Mouse (Mus musculus) CH12.LX (cell line): ENCODE results near the gene Thumpd2.

Experiments
- BHLHE40 ChIP-seq: IDR thresholded peaks from 2 replicates; pipeline ENCODE4 v1.6.1; 2011; ENCODE audit warnings: mild to moderate bottlenecking, low read depth, low read length, improper control_type of control experiment
- CHD2 ChIP-seq: IDR thresholded peaks from 2 replicates; pipeline ENCODE4 v1.6.1; 2011; ENCODE audit warnings: low read length, improper control_type of control experiment
- CTCF ChIP-seq, 2 experiments: IDR thresholded peaks in 1 of 2; conservative IDR thresholded peaks in 1 of 2; 2 replicates each; pipeline ENCODE4 v1.5.1; 2011 to 2012; ENCODE audit warnings: low read depth in 2 of 2, low read length in 2 of 2, improper control_type of control experiment in 1 of 2, inconsistent platforms in 1 of 2, mild to moderate bottlenecking in 1 of 2, moderate library complexity in 1 of 2
- E2F4 ChIP-seq: IDR thresholded peaks from 2 replicates; pipeline ENCODE4 v1.6.1; 2011; ENCODE audit warnings: low read depth, low read length, improper control_type of control experiment; ENCODE audit not compliant: insufficient replicate concordance
- EP300 ChIP-seq: IDR thresholded peaks from 2 replicates; pipeline ENCODE4 v1.6.1; 2011; ENCODE audit warnings: low read length, improper control_type of control experiment
- MAFK ChIP-seq: IDR thresholded peaks from 2 replicates; pipeline ENCODE4 v1.6.1; 2011; ENCODE audit warnings: low read length, improper control_type of control experiment; ENCODE audit not compliant: insufficient replicate concordance
- MAX ChIP-seq: IDR thresholded peaks from 2 replicates; pipeline ENCODE4 v1.6.1; 2011; ENCODE audit warnings: low read length, improper control_type of control experiment
- MAZ ChIP-seq: IDR thresholded peaks from 2 replicates; pipeline ENCODE4 v1.6.1; 2012; ENCODE audit warnings: low read depth, mild to moderate bottlenecking, inconsistent platforms, low read length, improper control_type of control experiment, moderate library complexity
- NRF1 ChIP-seq: IDR thresholded peaks from 2 replicates; pipeline ENCODE4 v1.6.1; 2014; ENCODE audit warnings: low read depth, mild to moderate bottlenecking, inconsistent platforms, low read length, improper control_type of control experiment, moderate library complexity
- PAX5 ChIP-seq: IDR thresholded peaks from 2 replicates; pipeline ENCODE4 v1.6.1; 2012; ENCODE audit warnings: low read length, inconsistent platforms, mixed read lengths
- POLR2A ChIP-seq: IDR thresholded peaks from 2 replicates; pipeline ENCODE4 v1.6.1; 2011; ENCODE audit warnings: low read depth, mild to moderate bottlenecking, improper control_type of control experiment, low read length
- USF1 ChIP-seq: IDR thresholded peaks from 2 replicates; pipeline ENCODE4 v1.6.1; 2014; ENCODE audit warnings: low read depth, mild to moderate bottlenecking, inconsistent platforms, low read length, improper control_type of control experiment
- USF2 ChIP-seq: conservative IDR thresholded peaks from 2 replicates; pipeline ENCODE4 v1.6.1; 2011; ENCODE audit warnings: low read depth, low read length, improper control_type of control experiment
- ZKSCAN1 ChIP-seq: IDR thresholded peaks from 2 replicates; pipeline ENCODE4 v1.6.1; 2012; ENCODE audit warnings: low read depth, inconsistent platforms, low read length, improper control_type of control experiment, borderline replicate concordance

- no peak for TF ChIP-seq E2F4
- no peak for TF ChIP-seq POLR2A
- TF ChIP-seq CHD2 = no peak
- no peak for TF ChIP-seq NRF1
- TF ChIP-seq MAZ = no peak
- no peak for TF ChIP-seq USF1
- TF ChIP-seq MAFK = peak; percentile 86
- TF ChIP-seq ZKSCAN1 = no peak
- no peak for TF ChIP-seq CTCF (conservative IDR thresholded peaks at IDR 0.05 in 1 of 2, IDR thresholded peaks at IDR 0.05 in 1 of 2; ENCODE audit: low read depth in 2 of 2, low read length in 2 of 2)
- no peak for TF ChIP-seq EP300
- TF ChIP-seq BHLHE40 = no peak
- TF ChIP-seq MAX = no peak
- no peak for TF ChIP-seq PAX5
- no peak for TF ChIP-seq USF2
Observed at GRCm38 (mm10) chr17:81087735-81088134, 22.9 kb upstream of the Thumpd2 start.
